Mouse (Mus musculus) right cerebral cortex, postnatal 10 days (tissue): Measurements from ENCODE around the gene Pir.

Experiments
- DNase-seq, 2 experiments: peaks; one replicate each; pipeline ENCODE4 v3.0.0; 2021; ENCODE audit warnings: low spot score in 2 of 2

Gene Pir

DNA sequence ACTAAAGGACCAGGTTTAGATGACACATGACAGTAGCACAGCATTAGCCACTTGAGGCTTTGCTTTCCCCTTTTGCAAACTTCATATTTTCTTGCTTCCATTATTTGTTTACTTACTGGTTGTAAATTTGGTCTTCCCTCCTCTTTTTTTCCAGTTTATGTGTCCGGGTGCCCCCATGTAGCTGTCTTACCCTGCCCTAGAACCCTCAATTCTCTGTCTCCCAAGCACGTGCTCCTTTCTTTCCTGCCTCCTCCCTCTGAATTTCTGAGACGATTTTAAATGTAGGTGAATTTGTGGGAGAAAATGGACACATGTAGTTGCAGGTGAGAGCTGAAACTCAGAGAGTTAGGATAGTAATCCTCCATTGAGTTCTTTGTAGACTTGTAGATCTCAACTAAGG, 151.3 kb downstream of the Pir start:
- DNase-seq: no peak
